Mouse (Mus musculus): Measurements from ENCODE around the gene 1600002K03Rik. TPM values are rescaled to one million over a fixed set of nuclear protein-coding genes. Genes with fewer than 3 reads are reported as not detected.

Gene 1600002K03Rik
- 10.4 and 13.1 TPM in 2 replicates for polyA plus RNA-seq (2015; fragmentation: Nextera tagmentation; extraction: Ambion mirVana)

DNA sequence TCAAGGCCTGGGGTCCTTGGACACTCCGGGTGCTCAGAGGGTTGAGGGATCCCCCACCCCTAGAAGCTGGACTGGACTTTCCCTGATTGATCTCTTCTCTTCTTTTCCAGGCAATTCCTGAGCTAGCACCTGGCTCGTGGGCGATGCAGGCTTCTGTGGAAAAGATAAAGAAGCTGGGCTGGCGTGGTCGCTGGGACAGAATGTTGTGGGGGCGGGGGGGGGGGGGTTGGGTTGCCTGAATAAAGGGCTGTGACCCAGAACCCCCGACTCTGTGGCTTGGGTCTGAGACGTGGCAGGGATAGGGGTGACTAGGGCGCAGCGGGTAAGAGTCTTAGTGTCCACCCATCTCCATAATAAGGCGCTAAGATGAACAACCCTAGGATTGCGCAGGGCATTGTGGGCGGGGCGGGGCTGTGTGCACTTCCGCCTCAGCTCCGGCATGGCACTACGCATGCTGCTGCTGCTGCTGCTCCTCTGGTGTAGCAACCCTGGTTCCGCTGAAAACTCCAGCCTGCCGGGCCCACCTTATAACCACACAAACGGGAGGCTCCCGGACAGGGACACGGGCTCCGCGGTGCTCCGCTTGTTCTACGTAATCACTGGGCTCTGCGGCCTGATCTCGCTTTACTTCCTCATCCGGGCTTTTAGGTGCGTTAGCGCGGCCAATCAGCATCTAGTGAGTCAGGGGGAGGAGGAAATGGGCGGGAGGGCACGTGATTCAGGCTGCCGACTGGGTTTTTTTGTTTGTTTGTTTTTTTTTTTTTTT, at the start of gene 1600002K03Rik:
Gene 1600002K03Rik, plus strand, starts transcription at position 418 of the 766 bp plus-strand sequence.
- peak; percentile 53 for ATAC-seq (ENCODE audit: extremely low read depth, insufficient number of reproducible peaks, low FRiP score, low TSS enrichment)
- H3K4me3 ChIP-seq = peak within 1 kb of the TSS; percentile 64
- peaks cover 36% of the 10 kb centered on the region for H3K36me3 ChIP-seq
- H3K9me3 ChIP-seq = no peaks in the 10 kb centered on the region
- peak within 1 kb of the TSS; percentile 81 for H3K9ac ChIP-seq
- 3% methylated on average over 34 of the region's 35 CpGs for WGBS
- H3K4me2 ChIP-seq = peak within 1 kb of the TSS; percentile 72
- H3K27ac ChIP-seq (replicated peaks) = peak within 1 kb of the TSS; percentile 82
- H3K4me1 ChIP-seq = peaks cover 52% of the 10 kb centered on the region
- no peaks in the 10 kb centered on the region for H3K27me3 ChIP-seq (replicated peaks)

DNA sequence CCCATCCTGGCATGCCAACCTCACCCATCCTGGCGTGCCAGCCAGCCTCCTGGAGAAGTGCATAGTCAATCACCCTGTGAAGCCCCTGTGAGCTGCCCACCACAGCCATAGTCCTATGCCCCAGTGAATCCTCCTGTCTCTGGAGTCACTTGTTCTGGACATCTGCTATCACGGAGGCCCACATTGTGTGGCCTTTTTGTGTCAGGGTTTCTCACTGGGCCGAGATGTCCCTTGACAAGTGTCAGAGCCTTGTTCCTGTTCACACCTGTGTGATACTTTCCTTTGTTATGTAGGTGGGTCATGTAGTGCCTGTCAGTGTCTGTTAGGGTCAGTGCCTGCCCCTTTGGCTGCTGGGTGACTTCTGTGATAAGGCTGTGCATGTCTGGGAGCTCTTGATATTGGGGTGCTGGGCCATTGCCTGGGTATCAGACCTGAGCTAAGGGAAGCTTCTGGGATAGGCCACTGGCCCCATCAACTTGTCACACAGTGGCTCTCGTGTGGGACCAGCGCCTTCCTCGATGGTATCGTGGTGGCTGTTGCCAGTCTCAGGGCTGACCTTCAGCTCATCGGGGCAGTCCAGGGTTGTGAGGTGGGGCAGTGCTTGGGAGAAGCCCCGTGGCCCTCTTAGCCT, 48.7 kb upstream of the 1600002K03Rik start:
- Histone ChIP-seq H3K9me3 (no peaks in the 10 kb centered on the region), H3K36me3 (peaks cover 96% of the 10 kb centered on the region), H3K9ac (peak overlapping the region; percentile 61; the same call in 1 of the 2 replicates), H3K27me3 (replicated peaks) (no peaks in the 10 kb centered on the region), H3K4me3 (no peak overlapping the region), H3K27ac (replicated peaks) (no peak overlapping the region), H3K4me2 (peak overlapping the region; percentile 11; the same call in 1 of the 2 replicates), H3K4me1 (peaks cover 36% of the 10 kb centered on the region)
- WGBS = 84% methylated on average over 9 of the region's 9 CpGs
- ATAC-seq (ENCODE audit: extremely low read depth, insufficient number of reproducible peaks, low FRiP score, low TSS enrichment) = no peak

DNA sequence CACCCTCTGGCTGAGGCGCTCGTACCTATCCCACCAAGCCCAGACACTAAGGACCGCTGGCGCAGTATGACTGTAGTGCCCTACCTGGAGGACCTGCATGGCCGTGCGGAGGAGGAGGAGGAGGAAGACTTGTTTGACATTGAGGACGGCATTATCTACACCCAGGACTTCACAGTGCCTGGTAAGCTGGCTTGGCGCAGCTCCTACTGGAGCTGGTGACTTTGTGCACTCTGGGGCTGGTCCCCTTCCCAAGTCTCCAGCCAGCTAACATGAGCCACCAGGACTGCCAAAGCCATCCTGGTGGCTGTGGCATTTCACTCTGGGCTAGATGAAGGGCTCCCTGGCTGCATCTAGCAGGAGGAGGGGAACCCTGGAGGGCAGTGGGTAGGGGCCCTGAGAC, 44.8 kb upstream of the 1600002K03Rik start:
- Histone ChIP-seq H3K36me3 (peaks cover 97% of the 10 kb centered on the region), H3K4me1 (peaks cover 30% of the 10 kb centered on the region), H3K4me2 (no peak overlapping the region), H3K4me3 (no peak overlapping the region), H3K9me3 (no peaks in the 10 kb centered on the region), H3K9ac (no peak overlapping the region), H3K27me3 (replicated peaks) (peaks cover 5% of the 10 kb centered on the region; the same call in 1 of the 2 replicates), H3K27ac (replicated peaks) (no peak overlapping the region)
- WGBS = 94% methylated on average over 8 of the region's 8 CpGs
- ATAC-seq (ENCODE audit: extremely low read depth, insufficient number of reproducible peaks, low FRiP score, low TSS enrichment) = no peak

DNA sequence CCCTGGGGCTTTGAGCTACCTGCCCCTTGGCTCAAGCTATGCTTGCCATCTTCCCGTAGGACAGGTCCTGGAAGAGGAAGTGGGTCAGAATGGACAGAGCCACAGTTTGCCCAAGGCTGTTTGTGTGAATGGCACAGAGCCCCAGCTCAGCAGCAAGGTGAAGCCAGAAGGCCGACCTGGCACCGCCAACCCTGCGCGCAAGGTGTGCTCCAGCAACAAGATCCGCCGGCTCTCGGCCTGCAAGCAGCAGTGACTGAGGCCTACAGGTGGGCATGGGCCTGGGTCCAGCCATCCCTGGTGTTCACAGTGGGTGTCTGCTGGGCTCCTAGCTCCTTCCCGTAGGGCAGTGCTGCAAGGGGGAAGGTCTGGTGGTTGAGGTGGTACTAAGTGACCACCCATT, 42.9 kb upstream of the 1600002K03Rik start:
- peaks cover 85% of the 10 kb centered on the region for H3K36me3 ChIP-seq
- WGBS = 93% methylated on average over 9 of the region's 9 CpGs

DNA sequence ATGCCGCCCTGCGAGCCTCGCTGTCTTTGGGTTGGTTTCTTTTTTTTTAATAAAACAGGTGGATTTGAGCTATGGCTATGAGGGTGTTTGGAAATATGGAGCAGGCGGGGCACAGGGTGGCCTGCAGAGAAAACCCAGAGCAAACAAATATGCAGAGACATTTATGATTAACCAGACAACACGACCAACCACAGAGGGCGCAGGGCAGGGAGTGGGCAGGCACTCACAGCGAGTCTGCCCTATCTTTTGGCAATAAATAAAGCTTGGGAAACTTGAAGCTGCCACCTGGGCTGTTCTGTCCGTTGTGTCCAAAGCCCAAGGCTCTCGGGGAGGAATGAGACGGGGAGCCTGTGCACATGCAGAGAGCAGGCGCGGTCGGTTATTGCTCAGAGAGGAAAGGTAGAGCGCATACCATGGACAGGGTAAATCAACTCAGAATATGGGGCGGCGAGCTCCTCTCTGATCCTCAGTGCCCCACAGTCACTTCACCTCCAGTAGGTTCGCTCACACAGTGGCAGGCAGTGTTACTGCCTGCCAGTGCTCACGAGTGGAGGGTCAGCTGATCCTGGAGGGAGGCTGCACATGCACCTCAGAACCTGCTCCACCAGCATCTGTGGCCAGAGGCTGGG, 42.2 kb upstream of the 1600002K03Rik start:
- WGBS = 83% methylated on average over 18 of the region's 18 CpGs
- ATAC-seq (ENCODE audit: extremely low read depth, insufficient number of reproducible peaks, low FRiP score, low TSS enrichment) = no peak
- H3K4me3 ChIP-seq = no peak overlapping the region
- 0 out of 2 replicates have a peak overlapping the region, but pooled peaks have one; percentile 59 for H3K9ac ChIP-seq
- H3K27me3 ChIP-seq (replicated peaks) = peaks cover 18% of the 10 kb centered on the region
- H3K4me2 ChIP-seq = no peak overlapping the region
- H3K9me3 ChIP-seq = no peaks in the 10 kb centered on the region
- peaks cover 32% of the 10 kb centered on the region for H3K4me1 ChIP-seq
- H3K27ac ChIP-seq (replicated peaks) = no peak overlapping the region
- peaks cover 81% of the 10 kb centered on the region for H3K36me3 ChIP-seq

More for the DNA sequence above, 42.9 kb upstream of the 1600002K03Rik start:
- ATAC-seq (ENCODE audit: extremely low read depth, insufficient number of reproducible peaks, low FRiP score, low TSS enrichment) = no peak
- Histone ChIP-seq H3K27ac (replicated peaks) (no peak overlapping the region), H3K27me3 (replicated peaks) (peaks cover 11% of the 10 kb centered on the region), H3K9ac (no peak overlapping the region), H3K4me3 (no peak overlapping the region), H3K9me3 (no peaks in the 10 kb centered on the region), H3K4me2 (no peak overlapping the region), H3K4me1 (peaks cover 32% of the 10 kb centered on the region)

DNA sequence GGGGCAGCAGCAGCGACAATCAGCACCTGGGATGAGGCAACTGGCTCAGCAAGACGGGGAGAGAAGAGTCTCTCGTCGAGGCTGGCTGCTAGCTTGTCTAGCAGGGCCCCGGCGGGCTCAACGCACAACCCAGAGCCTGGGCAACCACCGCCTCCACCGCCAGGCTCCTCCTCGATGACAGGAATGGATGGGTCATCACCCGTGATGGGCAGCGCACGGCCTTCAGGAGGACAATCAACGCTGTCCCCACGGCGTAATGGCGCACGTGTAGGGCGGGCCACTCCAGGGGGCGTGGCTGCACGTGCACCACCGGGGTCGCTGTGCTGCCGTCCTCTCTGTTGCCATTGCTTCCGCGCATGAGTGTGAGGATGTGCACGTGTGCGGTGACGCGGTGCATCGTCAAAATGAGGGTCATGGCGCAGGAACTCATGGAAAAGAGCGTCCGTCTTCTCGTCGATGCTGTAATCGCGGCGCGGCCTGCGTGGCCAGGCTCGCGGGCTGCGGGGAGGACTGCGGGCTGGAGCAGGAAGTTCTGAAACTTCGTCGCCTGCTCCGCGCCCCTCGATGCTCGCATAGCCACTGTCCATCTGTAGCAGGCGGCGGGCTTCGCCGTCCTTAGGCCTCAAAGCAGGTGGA, 41.3 kb upstream of the 1600002K03Rik start:
- no peak for ATAC-seq (ENCODE audit: extremely low read depth, insufficient number of reproducible peaks, low FRiP score, low TSS enrichment)
- H3K9ac ChIP-seq = peak overlapping the region; percentile 59
- H3K4me3 ChIP-seq = peak overlapping the region; percentile 20
- 24% methylated on average over 55 of the region's 55 CpGs for WGBS
- H3K27ac ChIP-seq (replicated peaks) = no peak overlapping the region
- peak overlapping the region; percentile 55 for H3K4me2 ChIP-seq
- H3K36me3 ChIP-seq = peaks cover 72% of the 10 kb centered on the region
- peaks cover 27% of the 10 kb centered on the region for H3K27me3 ChIP-seq (replicated peaks)
- H3K9me3 ChIP-seq = no peaks in the 10 kb centered on the region
- H3K4me1 ChIP-seq = peaks cover 33% of the 10 kb centered on the region

DNA sequence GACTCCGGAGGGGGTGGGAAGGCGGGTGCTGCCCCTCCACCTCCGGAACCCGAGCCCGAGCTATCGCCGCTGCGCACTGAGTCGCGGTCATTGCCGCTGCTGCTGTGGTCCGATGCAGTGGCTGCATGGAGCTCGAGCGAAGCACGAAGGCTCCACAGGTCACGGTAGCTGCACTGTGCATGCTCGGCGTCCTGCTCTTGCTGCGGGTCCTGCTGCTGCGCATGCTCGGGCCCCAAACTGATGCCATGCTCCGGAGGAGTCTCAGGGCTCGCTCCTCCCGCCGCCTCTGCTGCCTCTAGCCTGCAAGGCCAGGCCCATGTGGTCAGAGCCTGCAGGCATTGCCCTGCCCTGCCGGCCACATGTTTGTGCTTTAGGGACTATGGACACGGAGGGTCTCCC, 40.8 kb upstream of the 1600002K03Rik start:
- H3K27me3 ChIP-seq (replicated peaks) = peaks cover 32% of the 10 kb centered on the region
- no peak for ATAC-seq (ENCODE audit: extremely low read depth, insufficient number of reproducible peaks, low FRiP score, low TSS enrichment)
- H3K4me1 ChIP-seq = peaks cover 38% of the 10 kb centered on the region
- H3K9me3 ChIP-seq = no peaks in the 10 kb centered on the region
- H3K9ac ChIP-seq = peak overlapping the region; percentile 59
- peak overlapping the region; percentile 20 for H3K4me3 ChIP-seq
- H3K27ac ChIP-seq (replicated peaks) = no peak overlapping the region
- H3K36me3 ChIP-seq = peaks cover 66% of the 10 kb centered on the region
- peak overlapping the region; percentile 55 for H3K4me2 ChIP-seq
- WGBS = 45% methylated on average over 27 of the region's 27 CpGs

DNA sequence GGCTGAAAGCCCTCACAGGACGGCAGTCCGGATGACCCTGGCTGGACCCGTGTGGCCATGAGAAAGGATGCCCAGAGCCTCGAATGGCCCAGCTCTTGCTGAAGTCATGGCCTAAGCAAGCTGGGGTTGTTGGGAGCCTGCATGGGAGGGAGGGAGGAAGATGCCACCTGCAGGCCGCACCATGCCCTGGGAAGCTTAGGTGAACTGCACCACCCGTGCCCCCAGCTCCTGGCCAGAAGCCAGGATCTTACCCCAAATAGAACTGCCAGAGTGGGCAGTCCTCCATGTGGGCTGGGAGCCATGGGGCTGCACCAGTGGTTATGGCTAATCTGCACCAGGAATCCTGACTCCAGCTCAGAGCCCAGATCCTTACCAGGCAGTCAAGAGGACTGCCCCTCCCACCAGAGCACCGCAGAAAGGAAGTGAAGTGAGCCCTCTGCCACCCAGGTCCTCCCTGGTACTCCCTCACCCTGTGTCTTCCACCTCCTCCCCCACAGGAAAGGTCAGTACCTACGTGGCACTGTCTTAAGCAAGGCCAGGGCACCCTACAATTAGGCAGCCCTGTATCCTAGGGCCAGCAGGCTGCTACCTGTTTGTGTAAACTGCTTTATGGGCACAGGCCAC, 39.4 kb upstream of the 1600002K03Rik start:
- Histone ChIP-seq H3K9me3 (no peaks in the 10 kb centered on the region), H3K4me2 (no peak overlapping the region), H3K9ac (peak overlapping the region; percentile 20; the same call in 1 of the 2 replicates), H3K4me1 (peaks cover 52% of the 10 kb centered on the region), H3K27ac (replicated peaks) (peak overlapping the region; percentile 13; the same call in 1 of the 2 replicates), H3K36me3 (peaks cover 52% of the 10 kb centered on the region), H3K27me3 (replicated peaks) (peaks cover 46% of the 10 kb centered on the region), H3K4me3 (no peak overlapping the region)
- WGBS = 57% methylated on average over 8 of the region's 8 CpGs
- ATAC-seq (ENCODE audit: extremely low read depth, insufficient number of reproducible peaks, low FRiP score, low TSS enrichment) = no peak

DNA sequence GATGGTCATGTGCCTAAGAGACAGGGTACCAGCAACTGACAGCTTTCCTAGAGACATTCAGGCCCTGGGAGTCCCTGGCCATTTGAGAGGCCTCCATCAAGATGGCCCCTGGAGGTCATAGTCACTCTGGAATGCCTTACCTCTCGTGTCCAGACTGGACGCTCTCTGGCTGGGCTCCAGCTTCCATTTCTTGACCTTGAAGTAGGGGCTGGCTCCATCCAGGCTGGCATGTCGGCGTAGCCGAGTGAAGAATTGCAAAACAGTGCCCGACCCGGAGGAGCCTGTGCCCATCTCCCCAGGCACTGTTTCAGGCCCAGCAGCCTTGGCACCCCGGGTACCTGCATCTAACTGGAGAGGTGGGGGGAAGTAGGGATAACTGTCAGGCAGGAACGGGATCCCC, 38.3 kb upstream of the 1600002K03Rik start:
- ATAC-seq (ENCODE audit: extremely low read depth, insufficient number of reproducible peaks, low FRiP score, low TSS enrichment) = no peak
- no peak overlapping the region for H3K27ac ChIP-seq (replicated peaks)
- no peaks in the 10 kb centered on the region for H3K9me3 ChIP-seq
- H3K4me2 ChIP-seq = no peak overlapping the region
- no peak overlapping the region for H3K4me3 ChIP-seq
- H3K27me3 ChIP-seq (replicated peaks) = peaks cover 54% of the 10 kb centered on the region
- H3K36me3 ChIP-seq = peaks cover 42% of the 10 kb centered on the region
- H3K4me1 ChIP-seq = peaks cover 61% of the 10 kb centered on the region
- no peak overlapping the region for H3K9ac ChIP-seq
- WGBS = 77% methylated on average over 9 of the region's 9 CpGs

DNA sequence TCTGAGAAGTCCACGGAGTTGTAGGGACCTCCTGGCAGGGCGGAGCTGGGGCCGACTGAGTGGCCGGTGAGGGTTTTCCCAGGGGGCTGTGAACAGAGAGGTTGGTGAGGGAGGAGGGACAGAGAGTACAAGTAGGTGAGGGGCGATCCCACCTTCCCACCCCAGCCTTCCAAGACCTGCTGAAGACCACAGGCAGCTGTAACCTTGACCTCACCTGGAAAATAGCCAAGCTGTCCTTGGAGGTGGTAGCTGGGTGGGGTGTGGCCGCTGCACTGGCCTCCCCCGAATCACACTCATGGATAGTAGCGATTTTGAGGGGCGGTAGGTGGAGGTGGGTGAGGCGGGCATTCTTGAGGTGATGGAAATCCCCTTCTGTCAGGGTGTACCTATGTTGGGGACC, 37.6 kb upstream of the 1600002K03Rik start:
- 78% methylated on average over 10 of the region's 10 CpGs for WGBS

More for the DNA sequence above, 37.6 kb upstream of the 1600002K03Rik start:
- Histone ChIP-seq H3K36me3 (peaks cover 34% of the 10 kb centered on the region), H3K4me3 (no peak overlapping the region), H3K27me3 (replicated peaks) (peaks cover 60% of the 10 kb centered on the region), H3K27ac (replicated peaks) (no peak overlapping the region), H3K4me1 (peaks cover 64% of the 10 kb centered on the region), H3K9me3 (no peaks in the 10 kb centered on the region), H3K4me2 (no peak overlapping the region), H3K9ac (no peak overlapping the region)
- ATAC-seq (ENCODE audit: extremely low read depth, insufficient number of reproducible peaks, low FRiP score, low TSS enrichment) = no peak

Data from heart, embryonic 13.5 days (tissue).